In the genomic region with DNA sequence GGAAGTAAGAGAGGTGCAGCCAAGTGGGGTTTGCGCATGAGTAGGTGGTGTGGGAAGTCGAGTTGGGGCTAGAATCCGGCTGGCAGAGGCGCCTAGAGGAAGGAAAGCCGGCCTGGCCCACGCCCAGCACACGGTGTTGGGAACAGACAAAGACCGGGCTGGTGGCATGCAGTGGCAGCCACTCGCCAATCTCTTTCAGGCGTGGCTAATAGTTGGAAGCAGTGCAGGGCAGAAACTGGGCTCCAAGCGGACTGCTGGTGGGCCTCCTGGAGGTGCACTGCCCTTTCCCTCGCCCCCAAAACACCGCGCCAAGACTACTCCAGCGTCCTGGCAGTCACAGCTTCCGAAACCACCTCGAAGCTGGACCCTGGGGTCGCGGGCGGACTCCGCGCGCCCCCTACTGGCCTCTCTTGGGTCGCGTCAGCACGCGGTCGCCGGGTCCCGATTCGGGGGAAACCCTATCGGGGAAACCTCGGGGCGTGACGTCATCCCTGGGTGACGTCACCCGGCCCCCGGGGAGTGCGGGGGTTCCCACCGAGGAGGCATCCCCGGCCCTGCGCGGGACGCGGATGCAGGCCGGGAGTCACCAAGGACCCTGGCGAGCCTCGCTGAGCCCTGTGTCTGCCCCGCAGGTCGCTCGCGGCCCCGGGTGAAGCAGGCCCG, we compare ENCODE assay signal across 8 mouse cellular contexts. TPM values are rescaled to one million over a fixed set of nuclear protein-coding genes. Genes with fewer than 3 reads are reported as not detected.
A peak's percentile ranks its signal among the peaks of the same experiment; 100 is the strongest.
DNase-seq lines count a peak whose midpoint lies in the region; ATAC-seq and TF ChIP-seq lines count a peak whose summit lies in the region.

No protein-coding gene starts in this region.

- peaks cover 26% of the 10 kb centered on the region for H3K36me3 ChIP-seq in embryonic facial prominence, embryonic 13.5 days
- peaks cover 26% of the 10 kb centered on the region for H3K36me3 ChIP-seq in heart, embryonic 10.5 days
- peaks cover 25% of the 10 kb centered on the region for H3K36me3 ChIP-seq in kidney, embryonic 14.5 days (ENCODE audit: control insufficient read depth, insufficient read depth, low read length)
- H3K36me3 ChIP-seq in liver, embryonic 15.5 days (replicated peaks) = no peaks in the 10 kb centered on the region
- H3K36me3 ChIP-seq in neural tube, embryonic 11.5 days (ENCODE audit: control insufficient read depth, insufficient read depth, low read length) = peaks cover 12% of the 10 kb centered on the region
- H3K36me3 ChIP-seq in testis, adult 2 months (ENCODE audit: control insufficient read depth, insufficient read depth, low read length) = no peaks in the 10 kb centered on the region

- peak; percentile 92 for DNase-seq in CD4-positive, CD25-positive, alpha-beta regulatory T cell, adult 2 months (ENCODE audit: low read depth, low spot score)
- DNase-seq in adrenal gland, postnatal 4 days (ENCODE audit: low spot score in 2 of 2) = peak; percentile 67 to 74
- DNase-seq in heart, embryonic 10.5 days (ENCODE audit: low spot score) = peak; percentile 92
- DNase-seq in neural tube, embryonic 11.5 days (ENCODE audit: low spot score) = peak; percentile 95

- WGBS in embryonic facial prominence, embryonic 13.5 days = 1% methylated on average over 54 of the region's 54 CpGs
- WGBS in heart, embryonic 10.5 days = 3% methylated on average over 54 of the region's 54 CpGs
- 1% methylated on average over 54 of the region's 54 CpGs for WGBS in kidney, embryonic 14.5 days
- WGBS in liver, embryonic 15.5 days (ENCODE audit: insufficient replicate concordance) = under 1% methylated on average over 54 of the region's 54 CpGs
- 1% methylated on average over 54 of the region's 54 CpGs for WGBS in neural tube, embryonic 11.5 days

- TF ChIP-seq CTCF in testis, adult 2 months (IDR thresholded peaks at IDR 0.05; ENCODE audit: control insufficient read depth, insufficient read depth, insufficient replicate concordance, low read depth, low read length) = peak; percentile 65

- peak overlapping the region; percentile 100 for H3K4me2 ChIP-seq in embryonic facial prominence, embryonic 13.5 days
- H3K4me2 ChIP-seq in kidney, embryonic 14.5 days (replicated peaks; ENCODE audit: low read depth, low read length) = peak overlapping the region; percentile 100
- H3K4me2 ChIP-seq in liver, embryonic 15.5 days = peak overlapping the region; percentile 91
- peak overlapping the region; percentile 100 for H3K4me2 ChIP-seq in neural tube, embryonic 11.5 days (ENCODE audit: low read depth)

- H3K4me3 ChIP-seq in embryonic facial prominence, embryonic 13.5 days = peak overlapping the region; percentile 60
- peak overlapping the region; percentile 65 for H3K4me3 ChIP-seq in heart, embryonic 10.5 days
- H3K4me3 ChIP-seq in kidney, embryonic 14.5 days (ENCODE audit: low read length) = peak overlapping the region; percentile 58
- peak overlapping the region; percentile 59 for H3K4me3 ChIP-seq in liver, embryonic 15.5 days (replicated peaks)
- peak overlapping the region; percentile 50 for H3K4me3 ChIP-seq in neural tube, embryonic 11.5 days (ENCODE audit: low read depth, low read length)
- peak overlapping the region; percentile 82 for H3K4me3 ChIP-seq in testis, adult 2 months (ENCODE audit: control insufficient read depth, low read depth, low read length)

- no peaks in the 10 kb centered on the region; the same call in 1 of the 2 replicates for H3K27me3 ChIP-seq in embryonic facial prominence, embryonic 13.5 days
- peaks cover 77% of the 10 kb centered on the region for H3K27me3 ChIP-seq in heart, embryonic 10.5 days (ENCODE audit: insufficient read depth, poor library complexity, severe bottlenecking)
- H3K27me3 ChIP-seq in kidney, embryonic 14.5 days (ENCODE audit: control insufficient read depth, insufficient read depth, low read length) = no peaks in the 10 kb centered on the region
- peaks cover 100% of the 10 kb centered on the region for H3K27me3 ChIP-seq in liver, embryonic 15.5 days
- no peaks in the 10 kb centered on the region for H3K27me3 ChIP-seq in neural tube, embryonic 11.5 days (ENCODE audit: control insufficient read depth, insufficient read depth, low read length)
- no peaks in the 10 kb centered on the region for H3K27me3 ChIP-seq in testis, adult 2 months (ENCODE audit: control insufficient read depth, insufficient read depth, low read length)

- TF ChIP-seq POLR2A in testis, adult 2 months (IDR thresholded peaks at IDR 0.05; ENCODE audit: control insufficient read depth, low read depth, low read length) = 0 out of 2 replicates have a peak, but pooled peaks have one; percentile 12

- H3K4me1 ChIP-seq in embryonic facial prominence, embryonic 13.5 days = peaks cover 56% of the 10 kb centered on the region
- H3K4me1 ChIP-seq in heart, embryonic 10.5 days = peaks cover 29% of the 10 kb centered on the region
- peaks cover 6% of the 10 kb centered on the region; the same call in 1 of the 2 replicates for H3K4me1 ChIP-seq in kidney, embryonic 14.5 days (ENCODE audit: control insufficient read depth, insufficient read depth, low read length)
- peaks cover 27% of the 10 kb centered on the region for H3K4me1 ChIP-seq in liver, embryonic 15.5 days (replicated peaks)
- H3K4me1 ChIP-seq in neural tube, embryonic 11.5 days (ENCODE audit: control insufficient read depth, insufficient read depth, low read length) = peaks cover 50% of the 10 kb centered on the region
- peaks cover 46% of the 10 kb centered on the region for H3K4me1 ChIP-seq in testis, adult 2 months (ENCODE audit: control insufficient read depth, insufficient read depth, low read length)

- peak overlapping the region; percentile 78 for H3K27ac ChIP-seq in embryonic facial prominence, embryonic 13.5 days
- H3K27ac ChIP-seq in heart, embryonic 10.5 days = peak overlapping the region; percentile 75
- H3K27ac ChIP-seq in kidney, embryonic 14.5 days (ENCODE audit: low read depth, low read length) = peak overlapping the region; percentile 51; the same call in 1 of the 2 replicates
- no peak overlapping the region for H3K27ac ChIP-seq in liver, embryonic 15.5 days (replicated peaks)
- peak overlapping the region; percentile 79 for H3K27ac ChIP-seq in neural tube, embryonic 11.5 days (ENCODE audit: low read depth, low read length)
- no peak overlapping the region; the same call in 1 of the 2 replicates for H3K27ac ChIP-seq in testis, adult 2 months (ENCODE audit: control insufficient read depth, insufficient read depth, low read depth, low read length)

- ATAC-seq in embryonic facial prominence, embryonic 13.5 days (ENCODE audit: insufficient number of reproducible peaks, insufficient read depth, low FRiP score, low TSS enrichment, low read depth) = peak; percentile 56
- peak; percentile 70 for ATAC-seq in kidney, embryonic 14.5 days (ENCODE audit: low FRiP score, low TSS enrichment)
- peak; percentile 52 for ATAC-seq in liver, embryonic 15.5 days (ENCODE audit: insufficient read depth)
- peak; percentile 65 for ATAC-seq in neural tube, embryonic 11.5 days (ENCODE audit: insufficient read depth, low FRiP score, low TSS enrichment)

- peak overlapping the region; percentile 82 for H3K9ac ChIP-seq in embryonic facial prominence, embryonic 13.5 days
- H3K9ac ChIP-seq in kidney, embryonic 14.5 days (ENCODE audit: low read depth, low read length) = peak overlapping the region; percentile 72
- H3K9ac ChIP-seq in liver, embryonic 15.5 days = peak overlapping the region; percentile 46; the same call in 1 of the 2 replicates
- H3K9ac ChIP-seq in neural tube, embryonic 11.5 days (ENCODE audit: low read length) = peak overlapping the region; percentile 72

- no peaks in the 10 kb centered on the region for H3K9me3 ChIP-seq in embryonic facial prominence, embryonic 13.5 days
- no peaks in the 10 kb centered on the region for H3K9me3 ChIP-seq in heart, embryonic 10.5 days
- no peaks in the 10 kb centered on the region for H3K9me3 ChIP-seq in kidney, embryonic 14.5 days (ENCODE audit: control insufficient read depth, low read length)
- no peaks in the 10 kb centered on the region for H3K9me3 ChIP-seq in liver, embryonic 15.5 days (replicated peaks)
- H3K9me3 ChIP-seq in neural tube, embryonic 11.5 days (ENCODE audit: control insufficient read depth, low read length) = no peaks in the 10 kb centered on the region

RNA-seq across cellular contexts. Expression of gene Prr7, which starts 7.2 kb away (rescaled TPM):
- total RNA-seq in adrenal gland, postnatal 4 days (2021) = 1 to 10 TPM; 6.4 to 8.0 TPM
- polyA plus RNA-seq in embryonic facial prominence, embryonic 13.5 days (2015; fragmentation: Nextera tagmentation; extraction: Ambion mirVana) = 0.96 and 1.2 TPM in 2 replicates
- 0.17 and 0.21 TPM in 2 replicates for polyA plus RNA-seq in heart, embryonic 10.5 days (2016; fragmentation: Nextera tagmentation; extraction: Ambion mirVana)
- 0.77 and 3.4 TPM in 2 replicates for polyA plus RNA-seq in kidney, embryonic 14.5 days (2014; fragmentation: Nextera tagmentation; extraction: Ambion mirVana)
- polyA plus RNA-seq in liver, embryonic 15.5 days (2015; fragmentation: Nextera tagmentation; extraction: Ambion mirVana) = not detected in 2 replicates
- polyA plus RNA-seq in neural tube, embryonic 11.5 days (2014; fragmentation: Nextera tagmentation; extraction: Ambion mirVana) = 2.2 and 2.6 TPM in 2 replicates
- 20.3 and 24.9 TPM in 2 replicates for polyA plus RNA-seq in testis, adult 2 months (2012; rRNA removed)

RNA-seq across cellular contexts. Expression of gene Dbn1, which starts 16.6 kb away (rescaled TPM):
- 10 to 100 TPM; 56.4 to 75.6 TPM for total RNA-seq in adrenal gland, postnatal 4 days (2021)
- 275 and 276 TPM in 2 replicates for polyA plus RNA-seq in embryonic facial prominence, embryonic 13.5 days (2015; fragmentation: Nextera tagmentation; extraction: Ambion mirVana)
- polyA plus RNA-seq in heart, embryonic 10.5 days (2016; fragmentation: Nextera tagmentation; extraction: Ambion mirVana) = 101 and 166 TPM in 2 replicates
- polyA plus RNA-seq in kidney, embryonic 14.5 days (2014; fragmentation: Nextera tagmentation; extraction: Ambion mirVana) = 118 and 164 TPM in 2 replicates
- 7.5 and 7.6 TPM in 2 replicates for polyA plus RNA-seq in liver, embryonic 15.5 days (2015; fragmentation: Nextera tagmentation; extraction: Ambion mirVana)
- polyA plus RNA-seq in neural tube, embryonic 11.5 days (2014; fragmentation: Nextera tagmentation; extraction: Ambion mirVana) = 362 and 372 TPM in 2 replicates
- polyA plus RNA-seq in testis, adult 2 months (2012; rRNA removed) = 89.3 and 101 TPM in 2 replicates

RNA-seq across cellular contexts. Expression of gene Grk6, which starts 26.4 kb away (rescaled TPM):
- 10 to 100 TPM; 54.3 to 56.7 TPM for total RNA-seq in adrenal gland, postnatal 4 days (2021)
- 36.4 and 45.3 TPM in 2 replicates for polyA plus RNA-seq in embryonic facial prominence, embryonic 13.5 days (2015; fragmentation: Nextera tagmentation; extraction: Ambion mirVana)
- 29.5 and 44.2 TPM in 2 replicates for polyA plus RNA-seq in heart, embryonic 10.5 days (2016; fragmentation: Nextera tagmentation; extraction: Ambion mirVana)
- 38.9 and 59.3 TPM in 2 replicates for polyA plus RNA-seq in kidney, embryonic 14.5 days (2014; fragmentation: Nextera tagmentation; extraction: Ambion mirVana)
- polyA plus RNA-seq in liver, embryonic 15.5 days (2015; fragmentation: Nextera tagmentation; extraction: Ambion mirVana) = 24.3 and 27.6 TPM in 2 replicates
- 58.1 and 59.6 TPM in 2 replicates for polyA plus RNA-seq in neural tube, embryonic 11.5 days (2014; fragmentation: Nextera tagmentation; extraction: Ambion mirVana)
- 7.8 and 8.4 TPM in 2 replicates for polyA plus RNA-seq in testis, adult 2 months (2012; rRNA removed)

RNA-seq across cellular contexts. Expression of gene Pdlim7, which starts 42.2 kb away (rescaled TPM):
- 10 to 100 TPM; 44.5 to 47.1 TPM for total RNA-seq in adrenal gland, postnatal 4 days (2021)
- 105 and 119 TPM in 2 replicates for polyA plus RNA-seq in embryonic facial prominence, embryonic 13.5 days (2015; fragmentation: Nextera tagmentation; extraction: Ambion mirVana)
- polyA plus RNA-seq in heart, embryonic 10.5 days (2016; fragmentation: Nextera tagmentation; extraction: Ambion mirVana) = 397 and 462 TPM in 2 replicates
- 136 and 141 TPM in 2 replicates for polyA plus RNA-seq in kidney, embryonic 14.5 days (2014; fragmentation: Nextera tagmentation; extraction: Ambion mirVana)
- polyA plus RNA-seq in liver, embryonic 15.5 days (2015; fragmentation: Nextera tagmentation; extraction: Ambion mirVana) = 25.2 and 29.5 TPM in 2 replicates
- polyA plus RNA-seq in neural tube, embryonic 11.5 days (2014; fragmentation: Nextera tagmentation; extraction: Ambion mirVana) = 165 and 172 TPM in 2 replicates
- 7.6 and 14.5 TPM in 2 replicates for polyA plus RNA-seq in testis, adult 2 months (2012; rRNA removed)

RNA-seq across cellular contexts. Expression of gene F12, which starts 44.7 kb away (rescaled TPM):
- 10 to 100 TPM in 1 of 2 experiments, 1 to 10 TPM in 1; 1.3 to 36.6 TPM for total RNA-seq in adrenal gland, postnatal 4 days (2021)
- polyA plus RNA-seq in embryonic facial prominence, embryonic 13.5 days (2015; fragmentation: Nextera tagmentation; extraction: Ambion mirVana) = 0.24 and 1.6 TPM in 2 replicates
- polyA plus RNA-seq in heart, embryonic 10.5 days (2016; fragmentation: Nextera tagmentation; extraction: Ambion mirVana) = 0.21 and 8.5 TPM in 2 replicates
- not detected in 2 replicates for polyA plus RNA-seq in kidney, embryonic 14.5 days (2014; fragmentation: Nextera tagmentation; extraction: Ambion mirVana)
- 118 and 151 TPM in 2 replicates for polyA plus RNA-seq in liver, embryonic 15.5 days (2015; fragmentation: Nextera tagmentation; extraction: Ambion mirVana)
- polyA plus RNA-seq in neural tube, embryonic 11.5 days (2014; fragmentation: Nextera tagmentation; extraction: Ambion mirVana) = not detected in 2 replicates
- polyA plus RNA-seq in testis, adult 2 months (2012; rRNA removed) = 3.0 and 3.4 TPM in 2 replicates

Comparison
In these comparisons a context has a peak if more than half of its experiments do, and no peak if none do; other contexts are left out.
1. H3K27ac ChIP-seq: peak in embryonic facial prominence, embryonic 13.5 days (single experiment), heart, embryonic 10.5 days (single experiment), kidney, embryonic 14.5 days (single experiment) and neural tube, embryonic 11.5 days (single experiment); none in liver, embryonic 15.5 days (single experiment) and testis, adult 2 months (single experiment).
2. RNA of gene Dbn1, which starts 16.6 kb away (polyA plus RNA-seq): 362 to 372 TPM in neural tube, embryonic 11.5 days, 275 to 276 TPM in embryonic facial prominence, embryonic 13.5 days, 101 to 166 TPM in heart, embryonic 10.5 days, 118 to 164 TPM in kidney, embryonic 14.5 days and 89.3 to 101 TPM in testis, adult 2 months; 7.5 to 7.6 TPM in liver, embryonic 15.5 days; every median in the first group is over 10 times any median in the second.
3. Peak in every context shown above with its lines, with median percentiles within 50 percentile points of each other: DNase-seq, ATAC-seq, H3K4me2 ChIP-seq, H3K4me3 ChIP-seq and H3K9ac ChIP-seq.